Mouse (Mus musculus) bone marrow macrophage, adult 2 months (primary cell): ENCODE results near the gene Hepacam.

Experiments used
- CTCF ChIP-seq: IDR thresholded peaks from 2 replicates; pipeline ENCODE4 v1.5.1; 2012; ENCODE audit warnings: low read depth, mild to moderate bottlenecking, low read length, moderate library complexity
- POLR2A ChIP-seq: IDR thresholded peaks from 2 replicates; pipeline ENCODE4 v1.6.1; 2012; ENCODE audit warnings: mild to moderate bottlenecking, low read depth, low read length, borderline replicate concordance

DNA sequence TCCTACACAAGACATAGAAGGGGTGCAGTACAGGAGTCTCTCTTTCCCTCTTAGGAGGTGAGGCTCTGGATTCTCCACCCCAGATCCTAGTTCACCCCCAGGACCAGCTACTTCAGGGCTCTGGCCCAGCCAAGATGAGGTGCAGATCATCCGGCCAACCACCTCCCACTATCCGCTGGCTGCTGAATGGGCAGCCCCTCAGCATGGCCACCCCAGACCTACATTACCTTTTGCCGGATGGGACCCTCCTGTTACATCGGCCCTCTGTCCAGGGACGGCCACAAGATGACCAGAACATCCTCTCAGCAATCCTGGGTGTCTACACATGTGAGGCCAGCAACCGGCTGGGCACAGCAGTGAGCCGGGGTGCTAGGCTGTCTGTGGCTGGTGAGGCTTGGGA lies 35.4 kb downstream of the Hepacam start:
- TF ChIP-seq CTCF (no peak), POLR2A (no peak)
